Mouse (Mus musculus): Measurements from ENCODE around the gene Zcchc17. TPM values are rescaled to one million over a fixed set of nuclear protein-coding genes. Genes with fewer than 3 reads are reported as not detected.

Zcchc17 gene
- polyA plus RNA-seq, 1 experiment from 2014 or later = 91.3 TPM

DNA sequence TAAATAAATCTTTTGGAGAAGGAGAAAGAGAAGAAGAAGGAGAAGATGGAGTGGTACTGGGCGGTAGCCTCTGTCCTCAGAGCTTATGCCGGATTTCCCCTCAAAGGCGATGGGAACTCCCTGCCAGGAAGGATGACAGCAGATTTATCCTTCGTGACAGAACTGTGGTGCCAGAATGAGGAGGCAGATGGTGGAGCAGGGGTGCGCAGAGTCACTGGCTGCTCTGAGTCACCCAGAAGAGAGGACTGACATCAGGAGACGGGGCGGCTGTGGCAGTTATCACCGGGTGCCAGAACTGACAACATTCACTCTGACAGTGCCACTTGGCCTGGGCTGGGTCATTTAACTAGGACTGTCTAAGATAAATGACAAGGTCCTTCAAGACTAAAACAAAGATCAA, 89.7 kb downstream of the Zcchc17 start:
- 87% methylated on average over 8 of the region's 8 CpGs for WGBS
- H3K36me3 ChIP-seq (ENCODE audit: control insufficient read depth, insufficient read depth, low read length) = no peaks in the 10 kb centered on the region
- H3K9ac ChIP-seq (ENCODE audit: low read depth, low read length) = no peak overlapping the region
- no peak overlapping the region for H3K4me2 ChIP-seq (ENCODE audit: low read length)
- H3K27me3 ChIP-seq (ENCODE audit: control insufficient read depth, insufficient read depth, low read depth, low read length) = no peaks in the 10 kb centered on the region
- ATAC-seq = no peak
- H3K9me3 ChIP-seq (replicated peaks; ENCODE audit: control insufficient read depth, low read length, poor library complexity, severe bottlenecking) = no peaks in the 10 kb centered on the region
- H3K27ac ChIP-seq (ENCODE audit: low read length) = no peak overlapping the region
- peaks cover 13% of the 10 kb centered on the region for H3K4me1 ChIP-seq (ENCODE audit: control insufficient read depth, insufficient read depth, low read length)
- no peak overlapping the region for H3K4me3 ChIP-seq (ENCODE audit: low read depth, low read length)

DNA sequence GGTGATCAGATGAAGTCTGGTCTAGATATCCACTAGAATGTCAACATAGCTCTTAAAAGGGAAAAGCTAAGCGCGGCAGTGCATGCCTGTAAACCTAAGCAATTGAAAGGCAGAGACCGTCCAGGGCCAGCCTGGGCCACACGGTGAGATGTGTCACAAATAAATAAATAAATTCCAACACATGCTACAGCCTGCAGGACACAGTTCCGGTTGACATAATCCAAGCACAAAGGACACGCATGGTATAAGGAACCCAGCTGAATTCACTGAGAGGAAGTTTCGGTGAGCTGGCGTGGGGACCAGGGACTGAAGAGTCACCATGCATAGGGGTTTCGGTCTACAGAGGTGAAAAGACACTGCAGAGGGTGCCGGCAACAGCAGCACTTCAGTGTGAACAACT, 91.0 kb downstream of the Zcchc17 start:
- 89% methylated on average over 10 of the region's 10 CpGs for WGBS
- Histone ChIP-seq H3K4me3 (ENCODE audit: low read depth, low read length) (no peak overlapping the region), H3K4me1 (ENCODE audit: control insufficient read depth, insufficient read depth, low read length) (peaks cover 21% of the 10 kb centered on the region), H3K4me2 (ENCODE audit: low read length) (no peak overlapping the region), H3K9me3 (replicated peaks; ENCODE audit: control insufficient read depth, low read length, poor library complexity, severe bottlenecking) (no peaks in the 10 kb centered on the region), H3K9ac (ENCODE audit: low read depth, low read length) (no peak overlapping the region), H3K27me3 (ENCODE audit: control insufficient read depth, insufficient read depth, low read depth, low read length) (no peaks in the 10 kb centered on the region), H3K36me3 (ENCODE audit: control insufficient read depth, insufficient read depth, low read length) (no peaks in the 10 kb centered on the region), H3K27ac (ENCODE audit: low read length) (no peak overlapping the region)
- ATAC-seq = no peak

DNA sequence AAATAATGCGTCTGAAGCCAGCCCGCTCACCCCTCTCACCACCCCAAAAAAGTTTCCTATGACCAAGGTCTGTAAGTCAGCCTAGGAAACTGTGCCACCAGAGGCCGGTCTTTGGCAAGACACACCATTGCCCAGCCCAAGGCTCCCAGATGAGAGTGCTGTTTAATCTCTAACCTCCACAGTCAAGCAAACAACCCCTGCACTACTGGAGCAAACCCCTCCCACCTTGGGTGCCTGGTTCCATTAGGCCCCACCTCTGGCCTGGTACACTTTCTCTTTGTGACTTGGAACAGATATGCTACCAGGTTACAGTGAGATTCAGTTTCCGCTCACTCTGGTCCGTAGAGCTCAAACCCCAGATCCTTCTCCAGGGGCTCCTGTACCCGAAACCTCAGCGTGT, 92.7 kb downstream of the Zcchc17 start:
- H3K4me1 ChIP-seq (ENCODE audit: control insufficient read depth, insufficient read depth, low read length) = peaks cover 9% of the 10 kb centered on the region
- H3K4me3 ChIP-seq (ENCODE audit: low read depth, low read length) = no peak overlapping the region
- no peak overlapping the region for H3K4me2 ChIP-seq (ENCODE audit: low read length)
- no peak overlapping the region for H3K9ac ChIP-seq (ENCODE audit: low read depth, low read length)
- H3K27ac ChIP-seq (ENCODE audit: low read length) = no peak overlapping the region
- H3K27me3 ChIP-seq (ENCODE audit: control insufficient read depth, insufficient read depth, low read depth, low read length) = no peaks in the 10 kb centered on the region
- H3K9me3 ChIP-seq (replicated peaks; ENCODE audit: control insufficient read depth, low read length, poor library complexity, severe bottlenecking) = no peaks in the 10 kb centered on the region
- H3K36me3 ChIP-seq (ENCODE audit: control insufficient read depth, insufficient read depth, low read length) = no peaks in the 10 kb centered on the region
- no peak for ATAC-seq
- 78% methylated on average over 7 of the region's 7 CpGs for WGBS

DNA sequence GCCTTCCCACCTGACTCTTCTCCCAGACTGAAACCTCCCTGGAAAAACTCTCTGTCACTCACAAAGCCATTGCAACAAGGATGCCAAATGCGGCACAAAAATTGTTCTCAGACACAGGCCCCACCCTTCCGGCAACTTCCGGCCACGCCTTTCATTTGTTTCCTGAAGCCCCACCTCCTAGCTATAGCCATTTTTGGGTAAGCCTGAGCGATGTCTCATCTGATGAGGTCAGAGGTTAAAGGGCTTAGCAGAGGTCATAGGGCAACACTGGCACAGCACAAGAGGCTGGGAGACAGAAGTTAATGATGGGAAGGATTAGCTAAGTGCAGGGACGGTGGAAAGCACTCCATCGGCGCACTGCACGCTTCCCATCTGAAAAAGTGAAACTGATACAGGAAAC, 93.1 kb downstream of the Zcchc17 start:
- Histone ChIP-seq H3K9ac (ENCODE audit: low read depth, low read length) (no peak overlapping the region), H3K4me3 (ENCODE audit: low read depth, low read length) (no peak overlapping the region), H3K27ac (ENCODE audit: low read length) (no peak overlapping the region), H3K36me3 (ENCODE audit: control insufficient read depth, insufficient read depth, low read length) (no peaks in the 10 kb centered on the region), H3K9me3 (replicated peaks; ENCODE audit: control insufficient read depth, low read length, poor library complexity, severe bottlenecking) (no peaks in the 10 kb centered on the region), H3K27me3 (ENCODE audit: control insufficient read depth, insufficient read depth, low read depth, low read length) (no peaks in the 10 kb centered on the region), H3K4me1 (ENCODE audit: control insufficient read depth, insufficient read depth, low read length) (peaks cover 8% of the 10 kb centered on the region), H3K4me2 (ENCODE audit: low read length) (no peak overlapping the region)
- ATAC-seq = no peak
- WGBS = 47% methylated on average over 9 of the region's 9 CpGs

Other genes with a start within 250 kb of the Zcchc17 start
- 3.9 and 6.6 TPM in 2 replicates for gene Hcrtr1, start 220.6 kb downstream of the Zcchc17 start, polyA plus RNA-seq (2015; fragmentation: Nextera tagmentation; extraction: Ambion mirVana)
- 4.3 and 4.6 TPM in 2 replicates for gene Tinagl1, start 184.8 kb downstream of the Zcchc17 start, polyA plus RNA-seq (2015; fragmentation: Nextera tagmentation; extraction: Ambion mirVana)
- gene Gm853, start 137.5 kb downstream of the Zcchc17 start, polyA plus RNA-seq (2015; fragmentation: Nextera tagmentation; extraction: Ambion mirVana) = 0.24 TPM in 1 of 2 replicates, not detected in the other
- 29.6 and 39.9 TPM in 2 replicates for gene Serinc2, start 80.7 kb downstream of the Zcchc17 start, polyA plus RNA-seq (2015; fragmentation: Nextera tagmentation; extraction: Ambion mirVana)
- gene Fabp3, start 51.3 kb downstream of the Zcchc17 start, polyA plus RNA-seq (2015; fragmentation: Nextera tagmentation; extraction: Ambion mirVana) = 257 and 308 TPM in 2 replicates
- gene Gm10570, start 51.3 kb downstream of the Zcchc17 start, polyA plus RNA-seq (2015; fragmentation: Nextera tagmentation; extraction: Ambion mirVana) = 1.1 and 1.5 TPM in 2 replicates
- gene Snrnp40, start 189 bp upstream of the Zcchc17 start, polyA plus RNA-seq (2015; fragmentation: Nextera tagmentation; extraction: Ambion mirVana) = 84.2 and 94.5 TPM in 2 replicates
- 7.2 and 9.1 TPM in 2 replicates for gene Nkain1, start 214.2 kb upstream of the Zcchc17 start, polyA plus RNA-seq (2015; fragmentation: Nextera tagmentation; extraction: Ambion mirVana)

Measured in midbrain, embryonic 16.5 days (tissue).